ENCODE assay signal across 10 mouse cellular contexts in the genomic region with DNA sequence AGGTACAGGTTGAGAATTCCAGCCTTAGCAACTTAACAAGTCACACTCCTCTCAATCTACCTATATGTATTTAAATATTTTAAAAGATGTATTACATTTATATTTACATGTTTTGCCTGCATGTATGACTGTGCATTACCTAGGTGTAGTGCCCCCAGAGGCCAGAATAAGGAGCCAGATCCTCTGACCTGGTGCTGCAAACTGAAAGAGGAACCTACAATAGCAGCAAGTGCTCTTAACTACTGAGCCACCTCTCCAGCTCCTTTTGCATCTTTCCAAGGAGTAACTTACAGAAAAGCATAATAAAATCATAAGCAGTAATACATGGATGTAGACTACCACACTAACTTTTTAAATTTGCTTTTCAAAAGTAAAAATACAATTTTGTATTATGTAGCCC. TPM values are rescaled to one million over a fixed set of nuclear protein-coding genes. Genes with fewer than 3 reads are reported as not detected.
DNase-seq lines count a peak whose midpoint lies in the region; ATAC-seq and TF ChIP-seq lines count a peak whose summit lies in the region.
"Had no signal": no experiment of that assay in that cellular context is flagged by ENCODE, and none has a peak within 500 bp of the region (broad histone marks: within the 10 kb centered on the region; RNA-seq: fewer than 3 reads in every experiment).

No protein-coding gene starts in this region.

- TF ChIP-seq POLR2A in CH12.LX (IDR thresholded peaks at IDR 0.05; ENCODE audit: low read depth, low read length) = 0 out of 2 replicates have a peak, but pooled peaks have one; percentile 23

- in situ Hi-C loops in CH12.LX (cut with MboI; ENCODE audit: low pct_ligation_motif_present, low pct_unique_long_range_greater_than_20kb, low sequenced_read_pairs) = no loop called here

- peak overlapping the region; percentile 60; the same call in 1 of the 2 replicates for H3K9ac ChIP-seq in CH12.LX (ENCODE audit: insufficient read depth, low read depth)
- peak overlapping the region; percentile 92; the same call in 1 of the 2 replicates for H3K9ac ChIP-seq in forebrain, postnatal 0 days
- peak overlapping the region; percentile 48; the same call in 1 of the 2 replicates for H3K9ac ChIP-seq in liver, embryonic 15.5 days

- peak overlapping the region; percentile 43 to 99 (median 62) for H3K4me3 ChIP-seq in CH12.LX (replicated peaks in 1 of 3; ENCODE audit: low read depth in 2 of 3, low read length in 2 of 3, poor library complexity in 1 of 3)
- peak overlapping the region; percentile 89; the same call in 1 of the 2 replicates for H3K4me3 ChIP-seq in forebrain, postnatal 0 days (ENCODE audit: low read depth, low read length)
- H3K4me3 ChIP-seq in liver, embryonic 15.5 days (replicated peaks) = peak overlapping the region; percentile 90

- no peak overlapping the region for H3K27ac ChIP-seq in CH12.LX (ENCODE audit: insufficient read depth, low read depth)
- no peak overlapping the region for H3K27ac ChIP-seq in forebrain, postnatal 0 days (ENCODE audit: low read depth, low read length)
- no peak overlapping the region for H3K27ac ChIP-seq in liver, embryonic 15.5 days (replicated peaks)

- peak overlapping the region; percentile 90; the same call in 1 of the 2 replicates for H3K4me2 ChIP-seq in CH12.LX (ENCODE audit: insufficient read depth, low read depth, poor library complexity, severe bottlenecking)
- H3K4me2 ChIP-seq in forebrain, postnatal 0 days (ENCODE audit: low read depth) = peak overlapping the region; percentile 49; the same call in 1 of the 2 replicates
- H3K4me2 ChIP-seq in liver, embryonic 15.5 days = peak overlapping the region; percentile 99

- H3K27me3 ChIP-seq in CH12.LX (replicated peaks) = no peaks in the 10 kb centered on the region
- H3K27me3 ChIP-seq in forebrain, postnatal 0 days (ENCODE audit: insufficient read depth, low read length) = no peaks in the 10 kb centered on the region
- H3K27me3 ChIP-seq in liver, embryonic 15.5 days = no peaks in the 10 kb centered on the region

- no peaks in the 10 kb centered on the region for H3K9me3 ChIP-seq in CH12.LX (replicated peaks; ENCODE audit: low read length)
- no peaks in the 10 kb centered on the region for H3K9me3 ChIP-seq in forebrain, postnatal 0 days (ENCODE audit: low read length)
- no peaks in the 10 kb centered on the region for H3K9me3 ChIP-seq in liver, embryonic 15.5 days (replicated peaks)

- no peak for TF ChIP-seq RAD21 in CH12.LX (IDR thresholded peaks at IDR 0.05; ENCODE audit: low read depth, low read length)

- no peak for ATAC-seq in forebrain, postnatal 0 days
- no peak for ATAC-seq in liver, embryonic 15.5 days (ENCODE audit: insufficient read depth)
- ATAC-seq in erythroid progenitor cell, adult 5-6 weeks (replicated peaks; ENCODE audit: low FRiP score, poor library complexity, severe bottlenecking) = no peak; the same call in 1 of the 2 replicates

- dilution Hi-C loops in CH12.LX (cut with MboI; ENCODE audit: extremely low pct_ligation_motif_present, extremely low pct_unique_long_range_greater_than_20kb, low sequenced_read_pairs) = no loop called here

- peaks cover 8 to 42% of the 10 kb centered on the region in 2 experiments; a peak in 3 of 4 replicates for H3K4me1 ChIP-seq in CH12.LX (ENCODE audit: control insufficient read depth in 1 of 2, insufficient read depth in 2 of 2)
- H3K4me1 ChIP-seq in forebrain, postnatal 0 days (ENCODE audit: insufficient read depth) = peaks cover 21% of the 10 kb centered on the region
- peaks cover 34% of the 10 kb centered on the region for H3K4me1 ChIP-seq in liver, embryonic 15.5 days (replicated peaks)

- H3K36me3 ChIP-seq in CH12.LX (replicated peaks in 1 of 2; ENCODE audit: control insufficient read depth in 1 of 2, insufficient read depth in 1 of 2, low read length in 1 of 2) = peaks cover 0 to 20% of the 10 kb centered on the region in 2 experiments
- no peaks in the 10 kb centered on the region for H3K36me3 ChIP-seq in forebrain, postnatal 0 days (ENCODE audit: insufficient read depth)
- peaks cover 9% of the 10 kb centered on the region; the same call in 1 of the 2 replicates for H3K36me3 ChIP-seq in liver, embryonic 15.5 days (replicated peaks)

- TF ChIP-seq CTCF in CH12.LX (conservative IDR thresholded peaks at IDR 0.05 in 1 of 2, IDR thresholded peaks at IDR 0.05 in 1 of 2; ENCODE audit: low read depth in 2 of 2, low read length in 2 of 2) = peak; percentile 23 to 74; a peak in 3 of 4 replicates
- TF ChIP-seq CTCF in forebrain, postnatal 0 days (IDR thresholded peaks at IDR 0.05; ENCODE audit: low read depth) = no peak

- peak; percentile 34 for DNase-seq in cerebellum, adult 9-11 months
- DNase-seq in cerebellum, adult 18-20 months = no peak
- peak; percentile 79 for DNase-seq in CH12.LX (ENCODE audit: extremely low read depth)
- DNase-seq in forebrain, postnatal 0 days = no peak
- DNase-seq in spleen, adult 12 weeks (ENCODE audit: low spot score) = peak; percentile 15
- no peak for DNase-seq in ovary, postnatal 36 days (ENCODE audit: low spot score)

- peak; percentile 60 for TF ChIP-seq EP300 in CH12.LX (IDR thresholded peaks at IDR 0.05; ENCODE audit: low read length)

- H3K79me2 ChIP-seq in CH12.LX (replicated peaks; ENCODE audit: control insufficient read depth, extremely low read depth, insufficient read depth, poor library complexity, severe bottlenecking) = peaks cover 22% of the 10 kb centered on the region

TF ChIP-seq in CH12.LX, 34 proteins besides CTCF, POLR2A, EP300 and RAD21 (continues in another document):
- TF ChIP-seq ETS1 (conservative IDR thresholded peaks at IDR 0.05; ENCODE audit: low read depth, low read length) (no peak), ZKSCAN1 (IDR thresholded peaks at IDR 0.05; ENCODE audit: borderline replicate concordance, low read depth, low read length) (no peak), KAT2A (IDR thresholded peaks at IDR 0.05; ENCODE audit: insufficient replicate concordance, low read length) (no peak), IRF4 (IDR thresholded peaks at IDR 0.05; ENCODE audit: low read depth, low read length) (peak; percentile 55; the same call in 1 of the 2 replicates), SIN3A (IDR thresholded peaks at IDR 0.05; ENCODE audit: low read length) (no peak), POLR2AphosphoS2 (IDR thresholded peaks at IDR 0.05; ENCODE audit: low read depth, low read length) (no peak), TBP (conservative IDR thresholded peaks at IDR 0.05; ENCODE audit: low read depth, low read length) (peak; percentile 54; the same call in 1 of the 2 replicates), ZC3H11A (IDR thresholded peaks at IDR 0.05; ENCODE audit: low read depth, low read length) (no peak), MYC (IDR thresholded peaks at IDR 0.05; ENCODE audit: low read depth, low read length) (peak; percentile 8; the same call in 1 of the 2 replicates), ZMIZ1 (IDR thresholded peaks at IDR 0.05; ENCODE audit: low read depth, low read length) (no peak), MAX (IDR thresholded peaks at IDR 0.05; ENCODE audit: low read length) (no peak), USF1 (IDR thresholded peaks at IDR 0.05; ENCODE audit: low read depth, low read length) (no peak), MXI1 (IDR thresholded peaks at IDR 0.05; ENCODE audit: low read depth, low read length) (0 out of 2 replicates have a peak, but pooled peaks have one; percentile 58), E2F4 (IDR thresholded peaks at IDR 0.05; ENCODE audit: insufficient replicate concordance, low read depth, low read length) (no peak), CHD1 (IDR thresholded peaks at IDR 0.05; ENCODE audit: low read depth, low read length) (no peak), USF2 (conservative IDR thresholded peaks at IDR 0.05; ENCODE audit: low read depth, low read length) (no peak)

RNA-seq across cellular contexts. Expression of a gene that starts 1.0 kb away (rescaled TPM):
- total RNA-seq in CH12.LX (2012; rRNA removed) (61.4 and 61.7 TPM in 2 replicates), CH12.LX (2014; rRNA removed) (60.5 and 66.4 TPM in 2 replicates)
- 47.4 and 50.5 TPM in 2 replicates for polyA plus RNA-seq in CH12.LX (2012; ENCODE audit: insufficient read length, low read depth)
- 81.6 and 85.1 TPM in 2 replicates for total RNA-seq in forebrain, postnatal 0 days (2014; rRNA removed)
- 34.6 and 38.0 TPM in 2 replicates for polyA plus RNA-seq in forebrain, postnatal 0 days (2015; fragmentation: Nextera tagmentation; extraction: Ambion mirVana)
- 10.3 and 15.2 TPM in 2 replicates for polyA plus RNA-seq in liver, embryonic 15.5 days (2015; fragmentation: Nextera tagmentation; extraction: Ambion mirVana)
- 13.0 and 17.2 TPM in 2 replicates for total RNA-seq in erythroid progenitor cell, adult 5-6 weeks (2015; ENCODE audit: low replicate concordance)
- total RNA-seq in erythroid progenitor cell, adult 5-6 weeks (2017; ENCODE audit: low replicate concordance) = 21.9 and 27.5 TPM in 2 replicates

RNA-seq across cellular contexts. Expression of a gene that starts 1.8 kb away (rescaled TPM):
- total RNA-seq in CH12.LX (2012; rRNA removed) = 14.4 and 14.6 TPM in 2 replicates
- not detected in 2 replicates for total RNA-seq in CH12.LX (2014; rRNA removed)
- polyA plus RNA-seq in CH12.LX (2012; ENCODE audit: insufficient read length, low read depth) = not detected in 2 replicates
- total RNA-seq in forebrain, postnatal 0 days (2014; rRNA removed) = not detected in 2 replicates
- polyA plus RNA-seq in forebrain, postnatal 0 days (2015; fragmentation: Nextera tagmentation; extraction: Ambion mirVana) = not detected in 2 replicates
- polyA plus RNA-seq in liver, embryonic 15.5 days (2015; fragmentation: Nextera tagmentation; extraction: Ambion mirVana) = not detected in 2 replicates
- not detected in 2 replicates for total RNA-seq in erythroid progenitor cell, adult 5-6 weeks (2015; ENCODE audit: low replicate concordance)
- not detected in 2 replicates for total RNA-seq in erythroid progenitor cell, adult 5-6 weeks (2017; ENCODE audit: low replicate concordance)
- total RNA-seq: liver, adult 2 months had no signal
- polyA plus RNA-seq: liver, adult 2 months had no signal

RNA-seq across cellular contexts. Expression of a gene that starts 17.1 kb away (rescaled TPM):
- total RNA-seq in CH12.LX (2012; rRNA removed) (not detected in 2 replicates), CH12.LX (2014; rRNA removed) (not detected in 2 replicates)
- polyA plus RNA-seq in CH12.LX (2012; ENCODE audit: insufficient read length, low read depth) = 0.04 and 0.11 TPM in 2 replicates
- 0.05 and 0.08 TPM in 2 replicates for total RNA-seq in forebrain, postnatal 0 days (2014; rRNA removed)
- polyA plus RNA-seq in forebrain, postnatal 0 days (2015; fragmentation: Nextera tagmentation; extraction: Ambion mirVana) = 0.05 and 0.21 TPM in 2 replicates
- polyA plus RNA-seq in liver, embryonic 15.5 days (2015; fragmentation: Nextera tagmentation; extraction: Ambion mirVana) = 0.22 and 0.44 TPM in 2 replicates
- total RNA-seq in erythroid progenitor cell, adult 5-6 weeks (2015; ENCODE audit: low replicate concordance) = not detected in 2 replicates
- not detected in 2 replicates for total RNA-seq in erythroid progenitor cell, adult 5-6 weeks (2017; ENCODE audit: low replicate concordance)
- total RNA-seq: ES-E14 had no signal
- polyA plus RNA-seq: liver, adult 2 months had no signal

RNA-seq across cellular contexts. Expression of a gene that starts 50.1 kb away (rescaled TPM):
- total RNA-seq in CH12.LX (2012; rRNA removed) (1.7 and 2.5 TPM in 2 replicates), CH12.LX (2014; rRNA removed) (9.3 and 11.5 TPM in 2 replicates)
- polyA plus RNA-seq in CH12.LX (2012; ENCODE audit: insufficient read length, low read depth) = 23.0 and 24.9 TPM in 2 replicates
- total RNA-seq in forebrain, postnatal 0 days (2014; rRNA removed) = 0.48 and 1.2 TPM in 2 replicates
- polyA plus RNA-seq in forebrain, postnatal 0 days (2015; fragmentation: Nextera tagmentation; extraction: Ambion mirVana) = 3.5 and 4.2 TPM in 2 replicates
- polyA plus RNA-seq in liver, embryonic 15.5 days (2015; fragmentation: Nextera tagmentation; extraction: Ambion mirVana) = 36.4 and 44.1 TPM in 2 replicates
- 77.8 and 91.8 TPM in 2 replicates for total RNA-seq in erythroid progenitor cell, adult 5-6 weeks (2015; ENCODE audit: low replicate concordance)
- total RNA-seq in erythroid progenitor cell, adult 5-6 weeks (2017; ENCODE audit: low replicate concordance) = 54.4 and 79.4 TPM in 2 replicates

Comparison
In these comparisons a context has a peak if more than half of its experiments do, and no peak if none do; other contexts are left out.
1. DNase-seq: peak in cerebellum, adult 9-11 months (single experiment), CH12.LX (single experiment) and spleen, adult 12 weeks (single experiment); none in cerebellum, adult 18-20 months (0 of 2), forebrain, postnatal 0 days (single experiment) and ovary, postnatal 36 days (single experiment).
2. H3K4me2 ChIP-seq: peak in every context shown above with its lines; median percentile 99 in liver, embryonic 15.5 days; 90 in CH12.LX; 49 in forebrain, postnatal 0 days.
3. Peak in every context shown above with its lines, with median percentiles within 50 percentile points of each other: H3K4me3 ChIP-seq and H3K9ac ChIP-seq.